Mouse (Mus musculus) gastrocnemius, postnatal 14 days (tissue): Measurements from ENCODE around the gene Olfm1. TPM values are rescaled to one million over a fixed set of nuclear protein-coding genes. Genes with fewer than 3 reads are reported as not detected.

Experiments
- DNase-seq: peaks from one replicate; pipeline ENCODE4 v3.0.0; 2021; ENCODE audit warnings: mixed read lengths
- intact Hi-C: fragments of 180-260 bp; cut with DNase I; formaldehyde crosslinking; loops from one replicate; pipeline ENCODE4 v1.15.1; 2025; ENCODE audit warnings: low total_unique reads
- total RNA-seq, 2 experiments: library from RNA; stranded (reverse); gene quantifications; 2 replicates each; pipeline ENCODE4 v1.2.3; 2021

Gene Olfm1
- total RNA-seq, 2 experiments from 2014 or later = 9.5 to 13.9 TPM

DNA sequence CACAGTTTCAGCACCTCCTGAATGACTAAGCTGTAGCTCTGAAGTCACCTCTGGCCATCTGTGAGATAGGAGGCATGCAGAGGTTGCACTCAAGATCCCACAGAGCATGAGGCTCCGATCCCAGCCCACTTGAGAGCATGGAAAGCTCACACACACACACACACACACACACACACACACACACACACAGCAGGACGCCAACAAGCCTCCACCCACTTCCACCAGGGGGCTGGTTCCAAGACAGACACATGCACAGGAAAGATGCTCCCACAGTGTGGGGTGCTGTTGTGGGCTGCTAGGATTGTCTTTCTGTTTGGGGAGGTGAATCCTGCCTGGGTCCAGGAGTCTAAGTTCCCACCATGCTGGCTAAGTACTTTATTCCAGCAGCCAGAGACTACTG lies 29.0 kb downstream of the Olfm1 start:
- DNase-seq = no peak
- intact Hi-C loops = no loop called here

- intact Hi-C loops = loop anchor here (5.0 kb wide), 1 partner anchor 37 kb away; no protein-coding TSS in a partner anchor
Measured at GRCm38 (mm10) chr2:28224819-28225218, 32.0 kb downstream of the Olfm1 start.

GRCm38 (mm10) chr2:28225906-28226305 lies 33.1 kb downstream of the Olfm1 start:
- DNase-seq = no peak
- intact Hi-C loops = loop anchor here (5.0 kb wide), 1 partner anchor 36 kb away; no protein-coding TSS in a partner anchor

More at GRCm38 (mm10) chr2:28224819-28225218, 32.0 kb downstream of the Olfm1 start:
- no peak for DNase-seq

DNA sequence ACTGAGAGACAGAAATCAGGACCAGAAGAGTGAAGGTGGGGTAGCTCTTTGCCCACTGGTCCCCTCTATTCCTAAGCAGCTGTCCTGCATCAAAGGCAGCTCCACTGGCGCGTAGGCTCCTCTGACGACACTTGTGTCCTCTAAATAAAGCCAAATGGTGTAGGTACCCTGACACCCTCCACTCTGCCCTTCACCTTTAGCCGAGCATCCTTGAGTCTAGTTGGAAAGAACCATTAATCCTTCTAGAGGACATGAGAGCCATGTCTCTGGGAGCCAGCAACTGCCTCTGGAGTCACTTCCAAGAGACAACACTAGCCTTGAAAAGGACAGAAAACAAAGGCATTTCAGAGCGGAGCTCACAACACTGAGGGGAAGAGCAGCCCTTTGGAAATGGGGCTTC lies 34.2 kb downstream of the Olfm1 start:
- DNase-seq = no peak
- intact Hi-C loops = loop anchor here (5.0 kb wide), 1 partner anchor 35 kb away; no protein-coding TSS in a partner anchor

DNA sequence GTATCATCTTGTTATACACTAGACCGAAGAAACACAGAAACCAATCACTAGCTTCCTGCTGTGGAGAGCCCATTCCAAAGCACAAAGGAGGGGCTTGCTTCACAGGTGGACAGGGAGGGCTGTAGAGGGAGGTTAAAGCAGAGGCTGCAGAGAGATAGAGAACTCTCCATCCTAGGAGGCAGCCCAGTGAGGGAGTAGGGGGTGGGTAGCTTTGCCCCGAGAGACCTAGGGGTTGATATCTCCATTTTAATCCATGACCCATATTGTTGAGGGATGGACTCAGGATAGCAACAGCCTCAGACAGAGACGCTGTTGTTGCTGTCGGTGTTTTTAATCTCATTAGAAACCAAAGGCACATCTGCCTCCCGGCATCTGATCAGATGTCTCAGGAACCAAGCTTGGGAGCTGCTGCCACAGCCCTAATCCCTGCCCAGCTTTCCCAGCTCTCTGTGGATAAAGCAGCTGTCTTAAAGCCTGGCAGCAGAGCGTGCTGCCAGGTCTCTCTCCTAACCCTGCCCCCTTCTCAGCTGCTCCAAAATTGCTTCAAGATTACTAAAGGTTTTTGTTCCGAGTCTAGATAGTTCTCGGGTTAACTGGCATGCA lies 34.9 kb downstream of the Olfm1 start:
- intact Hi-C loops = loop anchor here (5.0 kb wide), 1 partner anchor 35 kb away; no protein-coding TSS in a partner anchor
- no peak for DNase-seq

GRCm38 (mm10) chr2:28228364-28228763 lies 35.6 kb downstream of the Olfm1 start:
- intact Hi-C loops = loop anchor here (5.0 kb wide), 1 partner anchor 34 kb away; no protein-coding TSS in a partner anchor
- DNase-seq = no peak

- no peak for DNase-seq
- intact Hi-C loops = no loop called here
Measured at GRCm38 (mm10) chr2:28235129-28235528, 42.3 kb downstream of the Olfm1 start.

- intact Hi-C loops = no loop called here
Measured at GRCm38 (mm10) chr2:28236447-28236846, 43.7 kb downstream of the Olfm1 start.

GRCm38 (mm10) chr2:28239616-28240015 lies 46.8 kb downstream of the Olfm1 start:
- DNase-seq = no peak

More at GRCm38 (mm10) chr2:28236447-28236846, 43.7 kb downstream of the Olfm1 start:
- DNase-seq = no peak

DNA sequence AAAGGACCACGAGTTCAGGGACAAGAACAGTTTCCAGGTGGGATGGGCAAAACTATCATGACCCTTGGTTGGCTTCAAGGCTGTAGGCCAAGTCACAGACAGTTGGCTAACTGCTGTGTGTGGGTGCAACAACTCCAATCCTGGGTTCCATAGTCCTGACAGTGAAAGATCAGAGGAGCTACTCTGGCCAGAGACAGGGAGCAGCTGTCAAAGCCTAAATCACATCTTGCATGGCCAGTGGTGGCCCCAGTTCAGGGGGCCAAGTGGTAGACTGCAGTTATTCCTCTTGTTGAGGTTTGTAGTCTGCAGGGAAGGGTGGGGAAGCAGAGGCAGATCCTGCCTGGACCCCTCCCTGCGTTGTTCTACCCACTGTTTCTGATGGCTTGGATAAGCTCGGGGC lies 48.1 kb downstream of the Olfm1 start:
- intact Hi-C loops = no loop called here
- no peak for DNase-seq

More at GRCm38 (mm10) chr2:28239616-28240015, 46.8 kb downstream of the Olfm1 start:
- intact Hi-C loops = no loop called here

GRCm38 (mm10) chr2:28241520-28242221 lies 48.9 kb downstream of the Olfm1 start:
- DNase-seq = no peak
- intact Hi-C loops = no loop called here

DNA sequence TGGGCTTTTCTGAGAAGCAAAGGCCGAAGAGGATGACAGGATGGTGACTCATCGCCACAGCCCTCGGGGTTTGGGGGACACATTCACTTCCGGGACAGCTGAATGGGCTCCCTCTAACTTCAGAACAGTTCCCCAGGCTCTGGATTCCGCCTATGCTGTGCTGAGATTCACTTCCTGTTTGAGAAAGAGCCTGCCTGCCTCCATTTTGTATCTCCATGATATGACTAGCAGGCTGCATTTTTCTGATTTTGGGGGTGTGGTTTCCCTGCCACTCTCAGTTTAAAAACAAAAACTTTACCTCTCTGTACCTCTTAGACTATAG lies 49.4 kb downstream of the Olfm1 start:
- intact Hi-C loops = no loop called here
- DNase-seq = no peak

DNA sequence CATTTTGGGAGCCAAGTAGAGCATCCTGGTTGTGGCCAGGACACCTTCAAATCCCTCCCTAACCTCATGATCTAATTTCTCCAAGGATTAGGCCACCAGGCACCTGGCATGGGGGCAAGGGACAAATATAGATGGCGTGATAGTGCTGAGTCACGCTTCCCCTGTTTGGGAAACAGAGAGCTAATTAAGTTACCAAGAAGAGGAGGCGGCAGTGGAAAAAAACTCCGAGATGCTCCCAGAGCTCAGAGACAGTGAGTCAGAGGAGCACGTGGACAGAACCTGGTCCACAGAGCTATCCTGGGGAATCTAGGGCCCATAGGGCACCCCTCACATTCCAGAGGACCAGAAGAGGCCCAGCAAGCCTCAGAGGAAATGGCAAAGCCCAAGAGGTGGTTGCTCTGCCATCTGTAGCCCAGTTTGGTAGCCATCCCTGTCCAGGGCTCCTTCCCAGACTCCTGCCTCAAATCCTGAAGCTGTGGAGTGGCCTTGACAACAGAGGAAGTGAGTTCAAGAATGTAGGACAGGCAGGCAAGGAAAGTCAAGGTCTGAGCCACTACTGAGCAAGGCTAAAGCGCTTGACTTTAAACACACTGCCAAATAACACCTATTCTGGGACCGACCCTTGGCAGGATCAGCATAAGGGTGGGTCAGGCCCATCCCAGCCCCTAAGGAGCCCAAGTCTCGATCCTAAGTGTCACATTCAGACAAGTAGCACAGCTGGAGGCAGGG lies 52.0 kb downstream of the Olfm1 start:
- intact Hi-C loops = no loop called here
- DNase-seq = no peak

DNA sequence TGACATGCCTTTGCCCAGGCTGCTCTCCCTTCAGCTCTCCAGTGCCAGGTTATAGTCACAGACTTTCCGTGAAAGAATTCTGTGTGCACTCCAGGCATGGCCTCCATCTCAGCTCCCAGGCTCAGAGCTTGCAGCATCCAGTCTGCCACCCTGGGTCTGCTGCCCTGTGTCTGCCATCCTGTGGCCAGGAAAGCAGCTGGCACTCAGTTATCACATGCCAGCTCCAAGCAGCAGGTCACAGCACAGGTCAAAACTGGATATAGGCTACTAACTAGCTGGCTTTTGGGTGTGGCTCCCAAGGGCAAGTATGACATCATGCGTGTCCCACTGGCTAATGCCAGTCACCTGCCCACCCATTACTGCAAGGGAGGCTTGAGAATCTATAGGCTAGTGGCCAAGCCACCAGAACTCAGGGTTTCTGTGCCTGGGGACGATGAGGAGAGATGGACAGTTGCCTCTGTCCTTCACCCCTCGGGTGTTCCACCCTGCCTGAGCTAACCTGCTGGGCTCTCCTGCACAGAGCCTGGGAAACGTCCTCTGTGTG lies 53.4 kb downstream of the Olfm1 start:
- intact Hi-C loops = no loop called here
- DNase-seq = no peak

- intact Hi-C loops = no loop called here
- no peak for DNase-seq
Measured at GRCm38 (mm10) chr2:28247098-28247497, 54.3 kb downstream of the Olfm1 start.

GRCm38 (mm10) chr2:28252554-28252953 lies 59.8 kb downstream of the Olfm1 start:
- intact Hi-C loops = no loop called here
- DNase-seq = no peak

GRCm38 (mm10) chr2:28256029-28256428 lies 63.2 kb downstream of the Olfm1 start:
- intact Hi-C loops = no loop called here
- DNase-seq = no peak

DNA sequence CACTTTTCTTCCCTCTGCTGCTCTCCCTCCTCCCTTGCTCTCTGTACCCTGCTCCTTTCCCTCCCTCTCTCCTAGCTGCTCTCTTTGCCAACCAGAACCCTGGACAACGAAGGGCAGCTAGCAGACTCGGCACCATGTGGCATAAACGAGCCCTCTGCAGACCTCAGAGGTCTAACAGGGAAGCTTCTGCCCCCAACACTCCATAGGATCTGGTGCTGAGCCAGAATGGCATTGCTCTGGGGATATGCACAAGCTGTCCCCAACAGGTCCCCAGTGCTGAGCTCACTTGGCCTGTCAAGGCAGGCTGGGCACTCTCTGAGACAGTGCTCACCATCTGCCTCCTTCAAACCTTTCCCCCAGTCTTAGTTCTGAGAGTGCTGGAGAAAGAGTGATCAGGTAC lies 68.6 kb downstream of the Olfm1 start:
- intact Hi-C loops = loop anchor here (5.0 kb wide), 1 partner anchor 34 kb away; no protein-coding TSS in a partner anchor
- no peak for DNase-seq

- DNase-seq = no peak
- intact Hi-C loops = no loop called here
Measured at GRCm38 (mm10) chr2:28267776-28268275, 75.0 kb downstream of the Olfm1 start.

DNA sequence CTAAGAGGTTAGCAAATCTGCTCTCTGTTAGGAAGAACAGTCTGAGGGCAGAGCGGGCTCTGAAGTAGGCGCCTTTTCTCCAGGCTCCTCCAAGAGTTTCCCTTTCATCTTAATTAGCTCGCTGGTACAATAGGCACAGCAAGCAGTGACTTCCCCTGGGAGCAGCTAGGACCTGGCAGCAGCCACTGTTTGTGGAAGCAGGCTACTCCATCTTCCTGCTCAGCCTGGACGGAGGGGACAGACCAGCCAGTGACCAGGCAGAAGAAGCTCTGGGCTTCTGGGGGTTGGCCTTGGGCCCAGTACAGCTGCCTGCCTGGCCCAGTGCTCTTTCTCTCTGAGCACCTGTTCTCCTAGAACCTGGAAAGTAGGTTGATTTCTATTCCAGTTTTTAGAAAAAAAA lies 77.8 kb downstream of the Olfm1 start:
- peak; percentile 47 for DNase-seq
- intact Hi-C loops = loop anchor here (10.0 kb wide), 1 partner anchor 104 kb away; no protein-coding TSS in a partner anchor
